ENCODE assay signal across 7 mouse cellular contexts in the genomic region with DNA sequence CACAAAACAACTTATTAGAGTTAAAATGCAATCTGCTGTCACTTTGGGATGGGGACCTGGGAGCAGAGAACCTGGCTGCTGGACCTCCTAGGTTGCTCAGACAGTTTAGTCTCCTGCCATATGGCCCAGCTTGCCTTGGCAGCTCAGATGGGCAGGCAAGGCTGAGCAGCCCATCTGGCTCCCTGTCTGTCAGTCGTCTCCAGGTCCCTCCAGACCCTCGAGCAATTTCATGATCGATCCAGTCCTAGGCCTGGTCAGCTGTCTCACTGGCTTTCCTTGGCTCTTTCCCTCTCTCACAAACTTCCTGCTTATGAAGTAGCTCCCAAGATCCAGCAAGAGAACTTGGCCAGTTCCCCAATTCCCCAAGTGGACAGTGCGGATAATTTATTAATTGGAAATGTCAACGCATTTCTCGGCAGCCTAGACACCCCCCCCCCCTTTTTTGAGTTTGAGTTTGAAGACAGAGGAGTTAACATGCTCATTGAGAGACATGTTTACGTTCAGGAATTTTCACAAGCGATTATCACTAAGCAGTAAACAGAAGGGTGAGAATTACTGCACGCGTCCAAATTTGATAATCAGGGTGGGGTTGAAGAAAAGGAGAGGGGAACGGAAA. TPM values are rescaled to one million over a fixed set of nuclear protein-coding genes. Genes with fewer than 3 reads are reported as not detected.
DNase-seq lines count a peak whose midpoint lies in the region; ATAC-seq and TF ChIP-seq lines count a peak whose summit lies in the region.

No protein-coding gene starts in this region.

- no peak for ATAC-seq in neural tube, embryonic 14.5 days (ENCODE audit: low read depth)

- WGBS in spleen, adult 2 months = 9% methylated on average over 11 of the region's 11 CpGs
- 1% methylated on average over 11 of the region's 11 CpGs for whole genome bisulfite sequencing in limb, embryonic 10.5 days
- 1% methylated on average over 11 of the region's 11 CpGs for WGBS in neural tube, embryonic 14.5 days

- H3K27me3 ChIP-seq in spleen, adult 2 months (ENCODE audit: control insufficient read depth, insufficient read depth, low read length) = peaks cover 14% of the 10 kb centered on the region
- peaks cover 50% of the 10 kb centered on the region for H3K27me3 ChIP-seq in limb, embryonic 10.5 days (ENCODE audit: low read depth, poor library complexity, severe bottlenecking)
- peaks cover 16% of the 10 kb centered on the region for H3K27me3 ChIP-seq in neural tube, embryonic 14.5 days (ENCODE audit: control insufficient read depth, insufficient read depth, low read length)

- H3K4me2 ChIP-seq in neural tube, embryonic 14.5 days (ENCODE audit: low read depth, low read length) = peak overlapping the region; percentile 98

- DNase-seq in spleen, adult 2 months (ENCODE audit: low read depth in 1 of 2, low spot score in 2 of 2) = no peak
- DNase-seq in spleen, postnatal 10 days (ENCODE audit: low spot score in 2 of 2) = no peak
- DNase-seq in embryo, embryonic 11 days = peak; percentile 37
- peak; percentile 37 for DNase-seq in limb, embryonic 10.5 days (ENCODE audit: low spot score)
- no peak for DNase-seq in spleen, postnatal 36 days (ENCODE audit: low spot score in 2 of 2)
- DNase-seq in thymus, postnatal 36 days = no peak

- peaks cover 9% of the 10 kb centered on the region for H3K4me1 ChIP-seq in spleen, adult 2 months (ENCODE audit: control insufficient read depth, insufficient read depth, insufficient read length)
- peaks cover 34% of the 10 kb centered on the region for H3K4me1 ChIP-seq in limb, embryonic 10.5 days
- H3K4me1 ChIP-seq in neural tube, embryonic 14.5 days (ENCODE audit: control insufficient read depth, insufficient read depth, low read length) = peaks cover 6% of the 10 kb centered on the region; the same call in 1 of the 2 replicates

- no peaks in the 10 kb centered on the region for H3K36me3 ChIP-seq in spleen, adult 2 months (ENCODE audit: control insufficient read depth, insufficient read depth, low read length)
- no peaks in the 10 kb centered on the region for H3K36me3 ChIP-seq in limb, embryonic 10.5 days
- no peaks in the 10 kb centered on the region for H3K36me3 ChIP-seq in neural tube, embryonic 14.5 days (ENCODE audit: control insufficient read depth, insufficient read depth, low read length)

- H3K4me3 ChIP-seq in spleen, adult 2 months (ENCODE audit: extremely low read depth, insufficient read depth, insufficient read length) = peak overlapping the region; percentile 56; the same call in 1 of the 2 replicates
- H3K4me3 ChIP-seq in limb, embryonic 10.5 days = peak overlapping the region; percentile 66
- peak overlapping the region; percentile 50 for H3K4me3 ChIP-seq in neural tube, embryonic 14.5 days (ENCODE audit: low read depth, low read length)

- no peak for TF ChIP-seq CTCF in spleen, adult 2 months (IDR thresholded peaks at IDR 0.05; ENCODE audit: extremely low read depth, insufficient read depth, insufficient read length, insufficient replicate concordance)

- TF ChIP-seq POLR2A in spleen, adult 2 months (IDR thresholded peaks at IDR 0.05; ENCODE audit: low read depth, low read length) = no peak

- no peak overlapping the region for H3K27ac ChIP-seq in spleen, adult 2 months (ENCODE audit: insufficient read depth, low read length)
- no peak overlapping the region for H3K27ac ChIP-seq in limb, embryonic 10.5 days
- no peak overlapping the region for H3K27ac ChIP-seq in neural tube, embryonic 14.5 days (ENCODE audit: low read depth, low read length)

- 0 out of 2 replicates have a peak overlapping the region, but pooled peaks have one; percentile 29 for H3K9ac ChIP-seq in neural tube, embryonic 14.5 days (replicated peaks; ENCODE audit: low read depth, low read length)

- no peaks in the 10 kb centered on the region for H3K9me3 ChIP-seq in limb, embryonic 10.5 days (replicated peaks)
- no peaks in the 10 kb centered on the region for H3K9me3 ChIP-seq in neural tube, embryonic 14.5 days (ENCODE audit: control insufficient read depth, low read length)

RNA-seq across cellular contexts. Expression of a gene that starts 0.5 kb away (rescaled TPM):
- 0.09 and 0.26 TPM in 2 replicates for polyA plus RNA-seq in spleen, adult 2 months (2012; rRNA removed)
- polyA plus RNA-seq in limb, embryonic 10.5 days (2016; fragmentation: Nextera tagmentation; extraction: Ambion mirVana) = not detected in 2 replicates
- polyA plus RNA-seq in neural tube, embryonic 14.5 days (2014; fragmentation: Nextera tagmentation; extraction: Ambion mirVana) = 0.12 TPM in 1 of 2 replicates, not detected in the other

RNA-seq across cellular contexts. Expression of a gene that starts 11.8 kb away (rescaled TPM):
- 0.61 and 0.67 TPM in 2 replicates for polyA plus RNA-seq in spleen, adult 2 months (2012; rRNA removed)
- polyA plus RNA-seq in limb, embryonic 10.5 days (2016; fragmentation: Nextera tagmentation; extraction: Ambion mirVana) = 87.5 and 98.7 TPM in 2 replicates
- polyA plus RNA-seq in neural tube, embryonic 14.5 days (2014; fragmentation: Nextera tagmentation; extraction: Ambion mirVana) = 34.1 and 75.7 TPM in 2 replicates

RNA-seq across cellular contexts. Expression of a gene that starts 40.7 kb away (rescaled TPM):
- not detected in 2 replicates for polyA plus RNA-seq in spleen, adult 2 months (2012; rRNA removed)
- not detected in 2 replicates for polyA plus RNA-seq in limb, embryonic 10.5 days (2016; fragmentation: Nextera tagmentation; extraction: Ambion mirVana)
- 0.11 TPM in 1 of 2 replicates, not detected in the other for polyA plus RNA-seq in neural tube, embryonic 14.5 days (2014; fragmentation: Nextera tagmentation; extraction: Ambion mirVana)

RNA-seq across cellular contexts. Expression of a gene that starts 46.8 kb away (rescaled TPM):
- polyA plus RNA-seq in spleen, adult 2 months (2012; rRNA removed) = 0.29 and 0.32 TPM in 2 replicates
- 0.20 TPM in 1 of 2 replicates, not detected in the other for polyA plus RNA-seq in limb, embryonic 10.5 days (2016; fragmentation: Nextera tagmentation; extraction: Ambion mirVana)
- 0.21 TPM in 1 of 2 replicates, not detected in the other for polyA plus RNA-seq in neural tube, embryonic 14.5 days (2014; fragmentation: Nextera tagmentation; extraction: Ambion mirVana)

Comparison
In these comparisons a context has a peak if more than half of its experiments do, and no peak if none do; other contexts are left out.
1. DNase-seq: peak in embryo, embryonic 11 days (single experiment) and limb, embryonic 10.5 days (single experiment); none in spleen, adult 2 months (0 of 2), spleen, postnatal 10 days (0 of 2), spleen, postnatal 36 days (0 of 2) and thymus, postnatal 36 days (0 of 2).
2. RNA of a gene that starts 11.8 kb away (polyA plus RNA-seq): 87.5 to 98.7 TPM in limb, embryonic 10.5 days and 34.1 to 75.7 TPM in neural tube, embryonic 14.5 days; 0.61 to 0.67 TPM in spleen, adult 2 months; every median in the first group is over 10 times any median in the second.
3. Peak in every context shown above with its lines, with median percentiles within 50 percentile points of each other: H3K4me3 ChIP-seq.